Mouse (Mus musculus) limb, embryonic 13.5 days (tissue): ENCODE results near the gene Gpr62. TPM values are rescaled to one million over a fixed set of nuclear protein-coding genes. Genes with fewer than 3 reads are reported as not detected.

Source experiments
- ATAC-seq: fragments of 200-750 bp; cut with Nextera tagmentation; 2 replicates; pipeline ENCODE4 v1.8.0; 2017; ENCODE audit warnings: low read depth, moderate number of reproducible peaks, moderate TSS enrichment; ENCODE audit not compliant: low FRiP score
- H3K27ac ChIP-seq: fragments of 300-500 bp; sonication (generic); 2 replicates; pipeline ENCODE4 v1.5.1; 2015; ENCODE audit warnings: inconsistent platforms, mild to moderate bottlenecking, moderate library complexity
- H3K27me3 ChIP-seq: fragments of 300-500 bp; sonication (generic); 2 replicates; pipeline ENCODE4 v1.6.1; 2015; ENCODE audit warnings: mild to moderate bottlenecking, inconsistent platforms
- H3K36me3 ChIP-seq: fragments of 300-500 bp; sonication (generic); 2 replicates; pipeline ENCODE4 v1.6.1; 2015; ENCODE audit warnings: inconsistent platforms, mild to moderate bottlenecking, moderate library complexity
- H3K4me1 ChIP-seq: fragments of 300-500 bp; sonication (generic); 2 replicates; pipeline ENCODE4 v1.6.1; 2015; ENCODE audit warnings: inconsistent platforms
- H3K4me2 ChIP-seq: fragments of 300-500 bp; sonication (generic); replicated peaks from 2 replicates; pipeline ENCODE4 v1.6.1; 2015; ENCODE audit warnings: inconsistent platforms, mild to moderate bottlenecking, moderate library complexity
- H3K4me3 ChIP-seq: fragments of 300-500 bp; sonication (generic); 2 replicates; pipeline ENCODE4 v1.5.1; 2015; ENCODE audit warnings: moderate library complexity, mild to moderate bottlenecking, inconsistent platforms
- H3K9ac ChIP-seq: fragments of 300-500 bp; sonication (generic); 2 replicates; pipeline ENCODE4 v1.6.1; 2015; ENCODE audit warnings: mild to moderate bottlenecking, inconsistent platforms
- H3K9me3 ChIP-seq: fragments of 300-500 bp; sonication (generic); 2 replicates; pipeline ENCODE4 v1.6.1; 2016; ENCODE audit warnings: inconsistent platforms
- WGBS: fragments of 180-500 bp; shearing (Covaris S2); methylation state at CpG from one replicate; pipeline ENCODE4 v1.1.7; 2015; 5-methylcytosine and 5-hydroxymethylcytosine counted together
- polyA plus RNA-seq: library from polyadenylated mRNA; unstranded; fragments of >200 nt; fragmentation: Nextera tagmentation; extraction: Ambion mirVana; gene quantifications from 2 replicates; pipeline ENCODE4 v1.2.1, GENCODE M21; 2015

Gene Gpr62
- polyA plus RNA-seq, 1 experiment from 2014 or later, result 0.57 TPM

GRCm38 (mm10) chr9:106452821-106453220, 12.9 kb downstream of the Gpr62 start:
- 5% methylated on average over 7 of the region's 7 CpGs for WGBS
- peak overlapping the region; percentile 92 for H3K27ac ChIP-seq

GRCm38 (mm10) chr9:106452351-106452750, 13.4 kb downstream of the Gpr62 start:
- peak overlapping the region; percentile 92; the same call in 1 of the 2 replicates for H3K27ac ChIP-seq
- no peak for ATAC-seq
- H3K36me3 ChIP-seq, result peaks cover 8% of the 10 kb centered on the region; the same call in 1 of the 2 replicates
- no peaks in the 10 kb centered on the region for H3K9me3 ChIP-seq
- H3K4me3 ChIP-seq, result peak overlapping the region; percentile 71; the same call in 1 of the 2 replicates
- H3K4me1 ChIP-seq, result peaks cover 85% of the 10 kb centered on the region
- WGBS, result 28% methylated on average over 6 of the region's 6 CpGs
- H3K4me2 ChIP-seq, result peak overlapping the region; percentile 87
- no peaks in the 10 kb centered on the region for H3K27me3 ChIP-seq
- H3K9ac ChIP-seq, result no peak overlapping the region

More at GRCm38 (mm10) chr9:106452821-106453220, 12.9 kb downstream of the Gpr62 start:
- H3K9ac ChIP-seq, result peak overlapping the region; percentile 84
- ATAC-seq, result no peak; the same call in 1 of the 2 replicates
- H3K4me3 ChIP-seq, result peak overlapping the region; percentile 71
- H3K36me3 ChIP-seq, result peaks cover 11% of the 10 kb centered on the region; the same call in 1 of the 2 replicates
- no peaks in the 10 kb centered on the region for H3K9me3 ChIP-seq
- H3K27me3 ChIP-seq, result no peaks in the 10 kb centered on the region
- H3K4me2 ChIP-seq, result peak overlapping the region; percentile 87
- peaks cover 88% of the 10 kb centered on the region for H3K4me1 ChIP-seq

GRCm38 (mm10) chr9:106451899-106452298, 13.8 kb downstream of the Gpr62 start:
- no peak for ATAC-seq
- Histone ChIP-seq H3K27ac (no peak overlapping the region), H3K4me1 (peaks cover 84% of the 10 kb centered on the region), H3K9ac (0 out of 2 replicates have a peak overlapping the region, but pooled peaks have one; percentile 35), H3K4me3 (no peak overlapping the region), H3K36me3 (0 out of 2 replicates have a peak, but pooled peaks cover 3% of the 10 kb centered on the region), H3K4me2 (no peak overlapping the region), H3K27me3 (no peaks in the 10 kb centered on the region), H3K9me3 (no peaks in the 10 kb centered on the region)
- 57% methylated on average over 2 of the region's 2 CpGs for WGBS

DNA sequence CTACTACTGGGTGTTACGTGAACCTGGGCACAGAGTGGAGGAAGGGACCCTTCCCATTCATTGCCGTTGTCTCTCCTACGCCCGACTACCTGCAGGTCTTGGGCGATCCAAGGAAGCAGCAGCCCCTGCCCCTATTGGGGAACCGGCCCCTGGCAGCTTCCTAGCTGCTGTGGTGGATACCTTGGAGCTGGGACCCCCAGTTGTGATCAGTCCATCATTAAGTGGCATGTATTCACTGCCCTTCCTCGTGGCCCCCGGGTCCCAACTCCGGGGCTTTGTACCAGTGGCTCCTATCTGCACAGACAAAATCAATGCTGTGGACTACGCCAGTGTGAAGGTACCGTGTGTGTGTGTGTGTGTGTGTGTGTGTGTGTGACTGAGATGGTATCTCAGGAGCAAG, 14.4 kb downstream of the Gpr62 start:
- 67% methylated on average over 11 of the region's 11 CpGs for WGBS
- H3K27ac ChIP-seq, result no peak overlapping the region; the same call in 1 of the 2 replicates
- ATAC-seq, result no peak
- peaks cover 84% of the 10 kb centered on the region for H3K4me1 ChIP-seq
- H3K9ac ChIP-seq, result no peak overlapping the region
- no peaks in the 10 kb centered on the region for H3K27me3 ChIP-seq
- no peaks in the 10 kb centered on the region for H3K36me3 ChIP-seq
- H3K4me2 ChIP-seq, result peak overlapping the region; percentile 39
- H3K4me3 ChIP-seq, result 0 out of 2 replicates have a peak overlapping the region, but pooled peaks have one; percentile 4
- no peaks in the 10 kb centered on the region for H3K9me3 ChIP-seq

DNA sequence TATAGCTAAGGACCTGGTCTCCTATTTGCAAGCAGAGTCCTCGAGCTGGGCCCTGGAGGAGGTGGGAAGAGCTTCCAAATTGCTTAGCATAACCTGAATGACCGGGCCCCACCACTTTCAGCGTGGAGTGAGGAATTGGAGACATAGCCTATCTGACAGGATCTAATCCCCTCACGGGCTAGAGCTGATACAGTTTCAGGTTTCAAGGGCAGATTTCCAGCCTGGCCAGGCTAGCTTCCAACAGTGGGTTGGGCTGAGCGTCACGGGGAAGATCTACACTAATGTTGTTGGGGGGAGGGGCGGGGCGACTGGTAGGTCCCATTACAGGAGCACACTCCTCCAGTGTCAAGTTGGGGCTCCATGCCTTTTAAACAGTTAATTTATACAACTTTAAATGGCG, 15.1 kb downstream of the Gpr62 start:
- Histone ChIP-seq H3K9ac (peak overlapping the region; percentile 35; the same call in 1 of the 2 replicates), H3K4me3 (peak overlapping the region; percentile 4; the same call in 1 of the 2 replicates), H3K4me1 (peaks cover 84% of the 10 kb centered on the region), H3K27me3 (no peaks in the 10 kb centered on the region), H3K9me3 (no peaks in the 10 kb centered on the region), H3K4me2 (peak overlapping the region; percentile 39), H3K36me3 (no peaks in the 10 kb centered on the region), H3K27ac (peak overlapping the region; percentile 44; the same call in 1 of the 2 replicates)
- ATAC-seq, result no peak
- 3% methylated on average over 9 of the region's 9 CpGs for WGBS

DNA sequence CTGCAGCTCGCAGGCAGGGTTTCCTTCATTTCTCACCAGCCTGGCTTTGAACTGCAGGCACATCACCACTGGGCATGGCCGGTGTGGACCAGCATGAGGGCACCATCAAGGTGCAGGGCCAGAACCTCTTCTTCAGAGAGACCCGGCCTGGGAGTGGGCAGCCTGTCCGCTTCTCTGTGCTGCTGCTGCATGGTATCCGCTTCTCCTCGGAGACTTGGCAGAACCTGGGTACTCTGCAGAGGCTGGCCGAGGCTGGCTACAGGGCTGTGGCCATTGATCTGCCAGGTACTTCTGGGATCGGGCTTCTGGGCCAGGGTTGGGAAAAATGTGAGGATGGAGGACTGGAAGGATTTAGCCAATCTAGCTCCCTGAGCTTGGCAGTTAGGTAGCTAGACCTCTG, 15.8 kb downstream of the Gpr62 start:
- no peak for ATAC-seq
- H3K9ac ChIP-seq, result peak overlapping the region; percentile 35; the same call in 1 of the 2 replicates
- no peaks in the 10 kb centered on the region for H3K36me3 ChIP-seq
- peak overlapping the region; percentile 4; the same call in 1 of the 2 replicates for H3K4me3 ChIP-seq
- WGBS, result 90% methylated on average over 8 of the region's 8 CpGs
- peaks cover 79% of the 10 kb centered on the region for H3K4me1 ChIP-seq
- H3K9me3 ChIP-seq, result no peaks in the 10 kb centered on the region
- H3K27me3 ChIP-seq, result no peaks in the 10 kb centered on the region
- peak overlapping the region; percentile 39; the same call in 1 of the 2 replicates for H3K4me2 ChIP-seq
- H3K27ac ChIP-seq, result peak overlapping the region; percentile 44; the same call in 1 of the 2 replicates

- Histone ChIP-seq H3K36me3 (peaks cover 5% of the 10 kb centered on the region), H3K9ac (peak overlapping the region; percentile 76), H3K27ac (peak overlapping the region; percentile 72; the same call in 1 of the 2 replicates), H3K4me3 (peak overlapping the region; percentile 68), H3K4me1 (peaks cover 73% of the 10 kb centered on the region), H3K27me3 (no peaks in the 10 kb centered on the region), H3K4me2 (peak overlapping the region; percentile 83), H3K9me3 (no peaks in the 10 kb centered on the region)
- peak; percentile 48; the same call in 1 of the 2 replicates for ATAC-seq
- under 1% methylated on average over 23 of the region's 23 CpGs for WGBS
Observed at GRCm38 (mm10) chr9:106448498-106449031, 17.2 kb downstream of the Gpr62 start.

DNA sequence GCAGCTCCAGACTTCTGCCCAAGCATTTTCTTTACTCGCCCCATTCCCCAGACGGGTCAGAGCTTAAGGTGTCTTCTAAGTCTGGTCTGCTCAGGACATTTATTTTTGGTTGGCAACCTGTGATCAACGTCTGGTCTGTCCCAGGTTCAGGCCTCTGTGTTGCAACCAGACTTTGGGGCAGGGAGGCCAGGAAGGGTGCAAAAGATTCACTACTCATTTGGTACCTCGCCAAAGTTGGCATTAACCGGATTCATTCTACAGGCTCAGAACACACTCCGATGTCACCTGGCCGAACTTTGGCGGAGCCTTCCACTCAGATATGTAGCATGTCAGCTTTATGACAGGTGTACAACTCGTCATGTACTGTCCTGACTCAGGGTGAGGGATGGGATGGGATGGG, 17.8 kb downstream of the Gpr62 start:
- peak overlapping the region; percentile 76 for H3K9ac ChIP-seq
- peak overlapping the region; percentile 83 for H3K4me2 ChIP-seq
- H3K4me1 ChIP-seq, result peaks cover 70% of the 10 kb centered on the region
- H3K27ac ChIP-seq, result peak overlapping the region; percentile 72; the same call in 1 of the 2 replicates
- no peaks in the 10 kb centered on the region for H3K27me3 ChIP-seq
- ATAC-seq, result no peak
- 37% methylated on average over 9 of the region's 9 CpGs for WGBS
- peak overlapping the region; percentile 68 for H3K4me3 ChIP-seq
- peaks cover 7% of the 10 kb centered on the region for H3K36me3 ChIP-seq
- H3K9me3 ChIP-seq, result no peaks in the 10 kb centered on the region

DNA sequence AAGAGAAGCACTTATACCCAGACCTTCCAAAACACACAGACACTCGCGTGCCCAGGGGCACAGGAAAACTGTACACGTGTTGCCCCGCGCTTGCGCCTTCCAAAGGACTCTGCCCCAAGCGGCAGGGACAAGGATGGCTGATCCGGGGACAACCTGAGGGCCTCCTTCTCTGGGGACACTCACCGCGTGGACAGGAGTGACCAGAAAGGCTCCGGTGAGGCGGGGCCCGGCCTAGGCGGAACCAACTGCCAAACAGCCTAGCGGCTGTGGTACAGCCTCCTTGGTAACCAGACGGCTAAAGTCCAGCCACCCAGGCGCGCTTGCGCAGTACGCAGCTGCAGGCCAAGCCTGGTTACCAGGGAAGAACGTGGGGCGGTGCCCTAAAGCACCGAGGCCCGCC, 18.4 kb downstream of the Gpr62 start, which contains the start of the genes Abhd14b and Abhd14a:
Gene Abhd14b (plus strand): TSS at position 112 of the 400 bp plus-strand sequence.
Gene Abhd14a (minus strand): TSS at position 331 of the 400 bp plus-strand sequence.
- Histone ChIP-seq H3K9ac (peak within 1 kb of the TSS; percentile 76), H3K9me3 (no peaks in the 10 kb centered on the region), H3K36me3 (peaks cover 7% of the 10 kb centered on the region), H3K4me3 (peak within 1 kb of the TSS; percentile 68), H3K4me2 (peak within 1 kb of the TSS; percentile 83), H3K27ac (peak within 1 kb of the TSS; percentile 72; the same call in 1 of the 2 replicates), H3K27me3 (no peaks in the 10 kb centered on the region), H3K4me1 (peaks cover 64% of the 10 kb centered on the region)
- WGBS, result under 1% methylated on average over 24 of the region's 24 CpGs
- peak; percentile 88 for ATAC-seq

DNA sequence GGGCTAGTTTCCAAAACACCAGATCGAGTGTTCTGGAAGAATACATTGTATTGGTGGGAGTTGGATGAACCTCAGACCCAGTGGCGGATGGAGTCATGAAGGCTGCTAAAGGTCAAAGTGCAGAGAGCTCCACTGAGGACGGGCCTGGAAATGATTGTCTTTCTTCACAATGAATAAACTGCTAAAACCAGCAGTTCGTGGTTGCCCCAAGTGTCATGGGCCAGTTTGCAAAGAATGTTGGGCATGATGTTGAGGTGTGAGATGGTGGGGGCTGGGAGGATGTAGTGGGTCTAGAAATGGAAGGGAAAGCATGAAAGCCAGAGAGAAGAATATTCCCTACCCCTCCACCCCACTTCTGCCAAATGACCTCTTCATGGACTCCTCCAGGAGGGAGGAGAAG, 20.9 kb downstream of the Gpr62 start:
- Histone ChIP-seq H3K4me3 (no peak overlapping the region), H3K4me1 (peaks cover 38% of the 10 kb centered on the region), H3K9ac (peak overlapping the region; percentile 19; the same call in 1 of the 2 replicates), H3K36me3 (peaks cover 14% of the 10 kb centered on the region), H3K4me2 (no peak overlapping the region), H3K9me3 (no peaks in the 10 kb centered on the region), H3K27me3 (no peaks in the 10 kb centered on the region), H3K27ac (no peak overlapping the region)
- no peak for ATAC-seq
- 76% methylated on average over 4 of the region's 4 CpGs for WGBS

DNA sequence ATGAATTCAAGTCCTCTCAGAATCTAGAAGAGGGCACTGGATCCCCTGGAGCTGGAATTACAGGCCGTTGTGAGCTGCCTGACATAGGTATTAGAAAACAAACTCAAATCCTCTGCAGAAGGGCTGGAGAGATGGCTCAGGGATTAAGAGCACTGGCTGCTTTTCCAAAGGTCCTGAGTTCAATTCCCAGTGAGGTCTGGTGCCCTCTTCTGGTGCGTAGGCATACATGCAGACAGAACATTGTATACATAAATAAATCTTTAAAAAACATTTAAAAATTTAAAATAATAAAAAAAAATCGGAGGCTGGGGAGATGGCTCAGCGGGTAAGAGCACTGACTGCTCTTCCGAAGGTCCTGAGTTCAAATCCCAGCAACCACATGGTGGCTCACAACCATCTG, 23.1 kb downstream of the Gpr62 start:
- Histone ChIP-seq H3K4me1 (peaks cover 28% of the 10 kb centered on the region), H3K4me2 (no peak overlapping the region), H3K4me3 (no peak overlapping the region), H3K9me3 (no peaks in the 10 kb centered on the region), H3K9ac (no peak overlapping the region), H3K27me3 (no peaks in the 10 kb centered on the region), H3K36me3 (peaks cover 14% of the 10 kb centered on the region), H3K27ac (no peak overlapping the region)
- WGBS, result 76% methylated on average over 5 of the region's 5 CpGs
- ATAC-seq, result no peak

DNA sequence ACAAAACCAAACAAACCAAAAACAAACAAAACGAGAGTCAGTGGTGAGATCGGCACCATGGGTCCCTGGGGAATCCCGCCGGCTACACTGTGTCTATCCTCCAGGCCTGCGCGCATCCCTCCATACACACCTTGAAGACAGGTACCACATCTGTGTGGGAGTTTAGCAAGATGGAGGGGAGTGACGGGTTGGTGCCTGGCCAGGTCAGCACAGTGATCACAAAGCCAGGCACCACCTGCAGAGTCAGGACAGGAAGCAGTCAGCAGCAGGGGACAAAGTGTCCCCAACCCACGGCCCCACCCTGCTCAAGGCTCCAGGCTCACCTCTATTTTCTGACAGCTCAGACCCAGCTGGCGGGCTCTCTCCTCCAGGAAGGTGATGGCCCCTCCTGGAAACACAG, 29.2 kb downstream of the Gpr62 start:
- H3K9ac ChIP-seq, result peak overlapping the region; percentile 35
- peak overlapping the region; percentile 84; the same call in 1 of the 2 replicates for H3K4me2 ChIP-seq
- H3K27ac ChIP-seq, result no peak overlapping the region
- no peak overlapping the region for H3K4me3 ChIP-seq
- H3K4me1 ChIP-seq, result peaks cover 29% of the 10 kb centered on the region
- H3K27me3 ChIP-seq, result no peaks in the 10 kb centered on the region
- 81% methylated on average over 9 of the region's 9 CpGs for WGBS
- no peaks in the 10 kb centered on the region for H3K9me3 ChIP-seq
- ATAC-seq, result no peak
- H3K36me3 ChIP-seq, result peaks cover 42% of the 10 kb centered on the region
